Mouse (Mus musculus) spleen, adult 10 weeks (tissue): ENCODE measurements around the gene Adam33. TPM values are rescaled to one million over a fixed set of nuclear protein-coding genes. Genes with fewer than 3 reads are reported as not detected.

Experiments used
- polyA plus RNA-seq: library from polyadenylated mRNA; stranded (reverse); fragments of 350-450 nt; fragmentation: Illumina TruSeq; extraction: RNeasy Lipid Tissue Mini Kit (QIAGEN cat#74804); gene quantifications from one replicate; pipeline ENCODE4 v1.2.3, GENCODE M21; 2015; ENCODE audit warnings: low replicate concordance; ENCODE audit not compliant: insufficient read depth

The Adam33 gene
- polyA plus RNA-seq = 13.7 TPM

DNA sequence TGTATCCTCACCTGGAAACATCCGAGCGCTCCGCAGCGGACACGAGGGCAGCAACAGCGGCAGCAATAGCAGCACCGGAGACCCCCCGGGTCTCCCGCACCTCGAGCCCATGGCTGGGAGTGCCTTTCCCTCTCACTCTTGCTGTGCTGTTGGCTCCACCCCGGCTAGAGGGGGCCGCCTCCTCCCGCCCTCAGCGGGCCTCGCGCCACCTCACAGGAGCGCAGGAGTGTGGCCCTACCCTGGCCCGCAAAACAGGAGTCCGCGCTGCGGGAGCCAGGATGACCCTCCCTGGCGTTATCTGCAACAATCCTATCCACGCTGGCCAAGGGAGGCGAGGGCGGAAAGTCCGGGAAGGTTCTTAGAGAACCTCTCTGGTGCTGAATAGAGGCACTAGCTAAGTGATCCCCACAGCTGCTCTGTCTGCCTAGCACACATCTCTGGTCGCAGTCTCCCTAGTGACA lies at the start of gene Adam33:
Adam33 (minus strand) TSS at position 411 of the 461 bp plus-strand sequence.

GRCm38 (mm10) chr2:131086667-131087390 lies 23.2 kb upstream of the Adam33 start, which contains the start of gene Siglec1:
Gene Siglec1 (minus strand): TSS chr2:131086765.

DNA sequence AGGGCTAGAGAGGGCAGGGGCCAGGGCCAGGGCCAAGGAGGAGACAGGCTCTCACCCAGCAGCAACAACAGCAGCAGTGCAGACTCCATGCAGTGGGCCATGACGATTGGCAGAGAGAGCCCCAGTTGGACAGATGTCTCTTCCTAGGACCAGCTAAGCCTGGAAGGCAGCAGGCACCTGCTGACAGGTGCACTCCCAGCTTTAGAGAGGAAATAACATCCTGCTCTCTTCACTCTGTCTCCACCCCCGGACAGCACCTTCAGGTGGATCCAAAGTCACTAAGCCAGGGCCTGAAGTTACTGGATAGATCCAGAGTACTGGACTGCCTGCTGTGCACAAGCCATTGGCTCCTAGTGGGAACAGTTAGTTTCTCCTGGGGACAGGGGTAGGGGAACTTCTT lies 20.6 kb downstream of the Adam33 start, which contains the start of gene Gfra4:
Gfra4 (minus strand) TSS at position 101 of the 400 bp plus-strand sequence.

Other genes with a start within 250 kb of the Adam33 start
- 14.5 TPM for gene 4930402H24Rik, start 157.4 kb downstream of the Adam33 start, polyA plus RNA-seq
- 16.3 TPM for gene Atrn, start 157.3 kb downstream of the Adam33 start, polyA plus RNA-seq
- 0.84 TPM for gene Gfra4, start 20.7 kb downstream of the Adam33 start, polyA plus RNA-seq
- gene Siglec1, start 23.0 kb upstream of the Adam33 start, polyA plus RNA-seq = 14.5 TPM
- 1.2 TPM for gene Hspa12b, start 63.5 kb upstream of the Adam33 start, polyA plus RNA-seq
- gene Gm11037, start 69.7 kb upstream of the Adam33 start, polyA plus RNA-seq = not detected
- 6.9 TPM for gene 1700037H04Rik, start 96.3 kb upstream of the Adam33 start, polyA plus RNA-seq
- 18.1 TPM for gene Cenpb, start 116.3 kb upstream of the Adam33 start, polyA plus RNA-seq
- 60.5 TPM for gene Cdc25b, start 123.1 kb upstream of the Adam33 start, polyA plus RNA-seq
- gene Spef1, start 123.5 kb upstream of the Adam33 start, polyA plus RNA-seq = 2.8 TPM
- 7.4 TPM for gene Ap5s1, start 143.3 kb upstream of the Adam33 start, polyA plus RNA-seq
- gene Mavs, start 170.2 kb upstream of the Adam33 start, polyA plus RNA-seq = 32.0 TPM
- gene Pank2, start 198.7 kb upstream of the Adam33 start, polyA plus RNA-seq = 55.3 TPM